Comparison of ENCODE assay signal across 7 mouse cellular contexts in genomic region chr10:81575208-81575631, GRCm38 (mm10). TPM values are rescaled to one million over a fixed set of nuclear protein-coding genes. Genes with fewer than 3 reads are reported as not detected.
DNase-seq lines count a peak whose midpoint lies in the region; ATAC-seq and TF ChIP-seq lines count a peak whose summit lies in the region.

No protein-coding gene starts in this region.

- H3K27ac ChIP-seq in thymus, adult 2 months (ENCODE audit: control insufficient read depth, insufficient read depth, low read length): no peak overlapping the region
- H3K27ac ChIP-seq in heart, embryonic 11.5 days (ENCODE audit: low read depth, low read length): no peak overlapping the region
- peak overlapping the region; percentile 68 for H3K27ac ChIP-seq in midbrain, embryonic 14.5 days (replicated peaks; ENCODE audit: low read depth, low read length)

- H3K4me2 ChIP-seq in heart, embryonic 11.5 days: peak overlapping the region; percentile 68
- H3K4me2 ChIP-seq in midbrain, embryonic 14.5 days (ENCODE audit: low read length): peak overlapping the region; percentile 73

- peaks cover 50% of the 10 kb centered on the region for H3K4me1 ChIP-seq in thymus, adult 2 months (replicated peaks; ENCODE audit: control insufficient read depth, insufficient read depth, low read length)
- peaks cover 28% of the 10 kb centered on the region for H3K4me1 ChIP-seq in heart, embryonic 11.5 days (ENCODE audit: control insufficient read depth, insufficient read depth, low read length)
- peaks cover 39% of the 10 kb centered on the region for H3K4me1 ChIP-seq in midbrain, embryonic 14.5 days (ENCODE audit: control insufficient read depth, insufficient read depth, low read length)

- TF ChIP-seq POLR2A in thymus, adult 2 months (IDR thresholded peaks at IDR 0.05; ENCODE audit: control insufficient read depth, extremely low read depth, insufficient read depth, low read length, poor library complexity): no peak

- H3K27me3 ChIP-seq in thymus, adult 2 months (ENCODE audit: control insufficient read depth, insufficient read depth, low read length): no peaks in the 10 kb centered on the region
- H3K27me3 ChIP-seq in heart, embryonic 11.5 days (ENCODE audit: control insufficient read depth, insufficient read depth, low read length): peaks cover 19% of the 10 kb centered on the region
- H3K27me3 ChIP-seq in midbrain, embryonic 14.5 days (ENCODE audit: control insufficient read depth, insufficient read depth, low read length): peaks cover 50% of the 10 kb centered on the region

- under 1% methylated on average over 26 of the region's 30 CpGs for WGBS in thymus, adult 2 months
- whole genome bisulfite sequencing in heart, embryonic 11.5 days (ENCODE audit: insufficient replicate concordance): 1% methylated on average over 30 of the region's 30 CpGs
- WGBS in midbrain, embryonic 14.5 days: under 1% methylated on average over 29 of the region's 30 CpGs

- ATAC-seq in heart, embryonic 11.5 days (replicated peaks; ENCODE audit: insufficient number of reproducible peaks, low FRiP score, low TSS enrichment): no peak
- ATAC-seq in midbrain, embryonic 14.5 days (ENCODE audit: low FRiP score, low TSS enrichment): no peak

- peak overlapping the region; percentile 71 for H3K9ac ChIP-seq in heart, embryonic 11.5 days (ENCODE audit: low read depth, low read length)
- peak overlapping the region; percentile 65 for H3K9ac ChIP-seq in midbrain, embryonic 14.5 days (replicated peaks; ENCODE audit: low read length)

- DNase-seq in thymus, adult 2 months: peak; percentile 47
- no peak for DNase-seq in thymus, postnatal 0 days (ENCODE audit: low spot score)
- peak; percentile 69 to 80 for DNase-seq in cerebellum, adult 18-20 months
- peak; percentile 79 for DNase-seq in kidney, postnatal 14 days
- peak; percentile 75 for DNase-seq in midbrain, embryonic 14.5 days
- DNase-seq in spleen, adult 12 weeks (ENCODE audit: low spot score): no peak

- H3K36me3 ChIP-seq in thymus, adult 2 months (ENCODE audit: control insufficient read depth, insufficient read depth, low read length): no peaks in the 10 kb centered on the region
- no peaks in the 10 kb centered on the region for H3K36me3 ChIP-seq in heart, embryonic 11.5 days (ENCODE audit: control insufficient read depth, insufficient read depth, low read length)
- H3K36me3 ChIP-seq in midbrain, embryonic 14.5 days (ENCODE audit: control insufficient read depth, insufficient read depth, low read length): no peaks in the 10 kb centered on the region

- TF ChIP-seq CTCF in thymus, adult 2 months (IDR thresholded peaks at IDR 0.05; ENCODE audit: borderline replicate concordance, control insufficient read depth, extremely low read depth, insufficient read depth, low read length, poor library complexity): no peak

- no peaks in the 10 kb centered on the region for H3K9me3 ChIP-seq in heart, embryonic 11.5 days (replicated peaks; ENCODE audit: control insufficient read depth, low read length)
- no peaks in the 10 kb centered on the region for H3K9me3 ChIP-seq in midbrain, embryonic 14.5 days (ENCODE audit: control insufficient read depth, low read length)

- peak overlapping the region; percentile 50 for H3K4me3 ChIP-seq in thymus, adult 2 months (ENCODE audit: control insufficient read depth, insufficient read depth, low read length)
- H3K4me3 ChIP-seq in heart, embryonic 11.5 days (ENCODE audit: low read depth, low read length): peak overlapping the region; percentile 62
- peak overlapping the region; percentile 52 for H3K4me3 ChIP-seq in midbrain, embryonic 14.5 days (replicated peaks; ENCODE audit: low read depth, low read length)

RNA-seq across cellular contexts. Expression of gene Tle2, which starts 0.9 kb away (rescaled TPM):
- polyA plus RNA-seq in thymus, adult 2 months (2012; rRNA removed): 100 and 115 TPM in 2 replicates
- 2.4 and 2.9 TPM in 2 replicates for polyA plus RNA-seq in thymus, postnatal 0 days (2015; fragmentation: Nextera tagmentation; extraction: Ambion mirVana)
- polyA plus RNA-seq in heart, embryonic 11.5 days (2014; fragmentation: Nextera tagmentation; extraction: Ambion mirVana): 17.8 and 18.3 TPM in 2 replicates
- polyA plus RNA-seq in midbrain, embryonic 14.5 days (2014; fragmentation: Nextera tagmentation; extraction: Ambion mirVana): 20.4 and 25.7 TPM in 2 replicates

RNA-seq across cellular contexts. Expression of gene Aes, which starts 15.9 kb away (rescaled TPM):
- 3,110 and 3,125 TPM in 2 replicates for polyA plus RNA-seq in thymus, adult 2 months (2012; rRNA removed)
- polyA plus RNA-seq in thymus, postnatal 0 days (2015; fragmentation: Nextera tagmentation; extraction: Ambion mirVana): 683 and 740 TPM in 2 replicates
- 330 and 481 TPM in 2 replicates for polyA plus RNA-seq in heart, embryonic 11.5 days (2014; fragmentation: Nextera tagmentation; extraction: Ambion mirVana)
- polyA plus RNA-seq in midbrain, embryonic 14.5 days (2014; fragmentation: Nextera tagmentation; extraction: Ambion mirVana): 485 and 707 TPM in 2 replicates

RNA-seq across cellular contexts. Expression of gene Tle6, which starts 25.7 kb away (rescaled TPM):
- polyA plus RNA-seq in thymus, adult 2 months (2012; rRNA removed): 22.5 and 28.8 TPM in 2 replicates
- polyA plus RNA-seq in thymus, postnatal 0 days (2015; fragmentation: Nextera tagmentation; extraction: Ambion mirVana): 3.7 and 4.8 TPM in 2 replicates
- 25.6 and 27.3 TPM in 2 replicates for polyA plus RNA-seq in heart, embryonic 11.5 days (2014; fragmentation: Nextera tagmentation; extraction: Ambion mirVana)
- polyA plus RNA-seq in midbrain, embryonic 14.5 days (2014; fragmentation: Nextera tagmentation; extraction: Ambion mirVana): 3.2 and 3.5 TPM in 2 replicates

RNA-seq across cellular contexts. Expression of gene Gna11, which starts 30.2 kb away (rescaled TPM):
- polyA plus RNA-seq in thymus, adult 2 months (2012; rRNA removed): 73.1 and 81.0 TPM in 2 replicates
- 28.5 and 30.0 TPM in 2 replicates for polyA plus RNA-seq in thymus, postnatal 0 days (2015; fragmentation: Nextera tagmentation; extraction: Ambion mirVana)
- polyA plus RNA-seq in heart, embryonic 11.5 days (2014; fragmentation: Nextera tagmentation; extraction: Ambion mirVana): 55.5 and 58.8 TPM in 2 replicates
- polyA plus RNA-seq in midbrain, embryonic 14.5 days (2014; fragmentation: Nextera tagmentation; extraction: Ambion mirVana): 86.7 and 102 TPM in 2 replicates

RNA-seq across cellular contexts. Expression of gene BC025920, which starts 30.9 kb away (rescaled TPM):
- 2.8 and 3.3 TPM in 2 replicates for polyA plus RNA-seq in thymus, adult 2 months (2012; rRNA removed)
- 0.85 and 0.98 TPM in 2 replicates for polyA plus RNA-seq in thymus, postnatal 0 days (2015; fragmentation: Nextera tagmentation; extraction: Ambion mirVana)
- 0.25 and 0.63 TPM in 2 replicates for polyA plus RNA-seq in heart, embryonic 11.5 days (2014; fragmentation: Nextera tagmentation; extraction: Ambion mirVana)
- polyA plus RNA-seq in midbrain, embryonic 14.5 days (2014; fragmentation: Nextera tagmentation; extraction: Ambion mirVana): 0.74 and 1.1 TPM in 2 replicates

Comparison
In these comparisons a context has a peak if more than half of its experiments do, and no peak if none do; other contexts are left out.
1. DNase-seq: peak in thymus, adult 2 months (single experiment), cerebellum, adult 18-20 months (2 of 2), kidney, postnatal 14 days (single experiment) and midbrain, embryonic 14.5 days (single experiment); none in thymus, postnatal 0 days (single experiment) and spleen, adult 12 weeks (single experiment).
2. Peak in every context shown above with its lines, with median percentiles within 50 percentile points of each other: H3K4me3 ChIP-seq.